Mouse (Mus musculus): ENCODE results near the gene 4930402H24Rik.
A peak's percentile ranks its signal among the peaks of the same experiment; 100 is the strongest.

4930402H24Rik gene

GRCm38 (mm10) chr2:130905751-130906583, at the start of gene 4930402H24Rik, which contains the start of gene Atrn:
Gene 4930402H24Rik, minus strand, starts transcription at chr2:130906406.
Gene Atrn, plus strand, starts transcription at chr2:130906495.
- DNase-seq (ENCODE audit: low read depth): peak; percentile 76

DNA sequence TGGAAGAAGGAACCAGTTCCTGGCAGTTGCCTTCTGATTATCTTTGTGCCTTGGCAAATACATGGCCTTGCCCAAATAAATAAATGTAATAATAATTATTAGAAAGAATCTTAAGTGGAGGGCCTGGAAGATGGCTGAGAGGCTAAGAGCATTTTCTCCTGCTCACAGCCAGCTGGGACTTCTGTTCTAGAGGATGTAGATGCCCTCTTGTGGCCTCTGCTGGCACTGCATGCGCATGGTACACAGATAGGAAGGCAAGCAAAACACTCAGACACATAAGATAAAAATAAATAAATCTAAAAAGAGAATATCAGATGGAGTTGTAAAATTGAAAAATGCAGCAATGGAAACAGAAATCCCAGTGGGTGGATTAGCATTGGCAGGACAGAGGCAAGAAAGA, 44.3 kb upstream of the 4930402H24Rik start:
- peak; percentile 68 for DNase-seq (ENCODE audit: low read depth)

DNA sequence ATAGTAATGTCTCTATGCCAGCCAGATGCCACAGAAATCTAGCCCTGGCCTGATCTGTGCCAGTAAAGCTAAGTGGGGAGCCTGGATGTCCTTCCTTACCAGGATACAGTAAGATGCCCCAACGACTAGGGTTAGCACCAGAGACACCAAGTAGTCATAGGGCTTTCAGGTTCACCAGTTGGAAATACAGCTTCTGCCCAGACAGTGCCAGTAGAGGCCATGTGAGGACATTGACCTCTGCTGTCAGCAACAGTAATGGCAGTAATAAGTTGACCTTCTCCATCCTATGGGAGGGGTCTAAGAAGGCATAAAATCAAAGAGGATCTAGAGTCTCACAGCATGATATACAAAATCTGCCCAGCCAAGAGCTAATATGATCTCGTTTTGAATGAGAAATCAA, 43.6 kb upstream of the 4930402H24Rik start:
- no peak for DNase-seq (ENCODE audit: low read depth)

- DNase-seq (ENCODE audit: low read depth): peak; percentile 18
Observed at GRCm38 (mm10) chr2:130932865-130933264, 26.7 kb upstream of the 4930402H24Rik start.

DNA sequence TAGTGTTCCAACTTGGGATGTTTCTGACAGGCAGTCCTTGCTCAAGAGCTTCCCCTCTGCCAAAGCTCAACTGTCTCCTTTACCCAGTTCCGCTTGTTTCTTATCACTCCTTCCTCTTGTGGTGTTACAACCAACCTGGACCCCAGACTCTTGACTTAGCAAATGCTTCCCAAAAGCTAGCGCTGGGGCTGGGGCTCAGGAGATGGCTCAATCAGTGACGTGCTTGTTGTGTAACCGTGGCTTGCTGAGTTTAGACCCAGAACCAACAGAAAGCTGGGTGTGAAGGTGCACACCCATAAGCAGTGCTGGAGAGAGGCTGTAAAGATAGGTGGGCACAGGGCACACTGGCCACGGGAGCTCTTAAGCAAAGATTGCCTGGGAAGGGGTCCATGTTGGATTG, 23.8 kb upstream of the 4930402H24Rik start:
- DNase-seq (ENCODE audit: low read depth): peak; percentile 43

- no peak for DNase-seq (ENCODE audit: low read depth)
Observed at GRCm38 (mm10) chr2:130928530-130928929, 22.3 kb upstream of the 4930402H24Rik start.

DNA sequence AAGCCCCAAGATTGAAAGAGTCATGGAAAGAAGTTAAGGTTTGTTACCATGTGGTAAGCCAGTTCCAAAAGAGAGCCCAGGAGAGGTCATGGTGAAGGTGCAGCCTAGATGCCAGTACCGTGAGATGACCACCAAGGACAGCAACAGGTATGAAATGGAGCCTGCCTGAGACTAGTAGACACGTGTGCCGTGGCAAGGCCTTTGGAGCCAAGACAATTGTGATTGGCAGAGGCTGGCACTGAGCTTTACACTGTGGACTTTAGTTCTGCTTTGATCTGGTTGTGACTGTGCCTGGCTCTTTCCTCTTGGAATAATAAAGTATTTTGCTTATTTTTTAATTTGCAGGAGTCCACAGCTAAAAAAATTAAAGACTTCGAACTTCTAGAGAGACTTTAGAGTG, 21.8 kb upstream of the 4930402H24Rik start:
- no peak for DNase-seq (ENCODE audit: low read depth)

DNA sequence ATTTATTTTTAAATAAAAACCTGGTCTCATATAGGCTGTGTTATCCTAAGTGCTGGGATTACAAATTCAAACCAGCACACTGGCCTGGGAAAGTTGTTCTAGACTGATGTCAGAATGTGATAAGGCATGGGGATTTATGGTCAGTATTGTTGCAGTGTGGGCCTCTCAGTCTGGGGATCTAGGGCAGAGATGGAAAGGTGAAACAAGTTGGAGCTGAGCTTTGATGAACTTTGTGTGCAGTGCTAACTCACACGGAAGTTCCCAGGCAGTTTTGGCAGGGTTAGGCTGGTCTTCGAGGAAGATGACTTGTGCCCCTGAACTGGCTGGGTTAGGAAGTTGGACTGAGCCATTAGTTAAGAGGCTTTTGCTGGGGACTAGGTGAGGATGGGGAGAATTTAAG, 18.7 kb upstream of the 4930402H24Rik start:
- no peak for DNase-seq (ENCODE audit: low read depth)

DNA sequence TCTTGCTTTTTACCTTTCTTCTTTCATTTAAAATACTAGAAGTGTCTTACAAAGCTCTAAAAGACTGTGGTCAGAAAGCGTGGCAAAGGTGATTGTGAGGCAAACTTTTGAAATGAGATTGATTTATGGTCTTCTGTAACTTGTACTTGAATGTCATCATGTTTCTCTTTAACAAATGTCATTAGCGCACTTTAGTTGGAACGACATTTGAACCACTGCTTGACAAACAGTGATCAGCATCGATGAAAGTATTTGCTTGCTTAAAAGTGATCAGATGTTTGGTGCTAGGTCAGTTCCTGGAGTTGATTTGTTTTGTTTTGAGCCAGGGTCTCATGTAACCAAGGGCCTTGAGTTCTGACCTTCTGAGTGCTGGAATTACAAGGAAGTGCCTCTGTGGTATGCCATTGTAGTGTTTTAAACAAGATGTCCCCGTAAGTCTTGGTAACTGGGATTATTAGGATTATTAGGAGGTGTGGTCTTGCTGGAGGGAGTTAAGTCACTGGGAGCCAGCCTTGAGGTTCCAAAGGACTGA, 12.9 kb upstream of the 4930402H24Rik start:
- DNase-seq (ENCODE audit: low read depth): no peak

DNA sequence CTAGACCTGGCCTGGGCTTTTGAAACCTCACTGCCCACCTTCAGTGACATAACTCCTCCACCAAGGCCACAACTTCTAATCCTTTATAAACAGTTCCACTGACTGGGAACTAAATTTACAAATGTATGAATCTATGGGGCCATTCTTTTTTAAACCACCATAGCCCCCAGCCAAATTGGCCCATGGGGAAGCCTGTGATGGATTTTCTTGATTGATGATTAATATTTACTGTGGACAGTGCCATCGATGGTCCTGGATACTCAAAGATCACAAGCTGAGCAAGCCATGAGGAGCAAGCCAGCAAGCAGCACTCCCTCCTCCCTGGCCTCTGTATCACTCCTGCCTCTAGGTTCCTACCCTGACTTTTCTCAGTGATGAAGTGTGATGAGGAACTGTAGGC, 11.5 kb upstream of the 4930402H24Rik start:
- DNase-seq (ENCODE audit: low read depth): no peak

DNA sequence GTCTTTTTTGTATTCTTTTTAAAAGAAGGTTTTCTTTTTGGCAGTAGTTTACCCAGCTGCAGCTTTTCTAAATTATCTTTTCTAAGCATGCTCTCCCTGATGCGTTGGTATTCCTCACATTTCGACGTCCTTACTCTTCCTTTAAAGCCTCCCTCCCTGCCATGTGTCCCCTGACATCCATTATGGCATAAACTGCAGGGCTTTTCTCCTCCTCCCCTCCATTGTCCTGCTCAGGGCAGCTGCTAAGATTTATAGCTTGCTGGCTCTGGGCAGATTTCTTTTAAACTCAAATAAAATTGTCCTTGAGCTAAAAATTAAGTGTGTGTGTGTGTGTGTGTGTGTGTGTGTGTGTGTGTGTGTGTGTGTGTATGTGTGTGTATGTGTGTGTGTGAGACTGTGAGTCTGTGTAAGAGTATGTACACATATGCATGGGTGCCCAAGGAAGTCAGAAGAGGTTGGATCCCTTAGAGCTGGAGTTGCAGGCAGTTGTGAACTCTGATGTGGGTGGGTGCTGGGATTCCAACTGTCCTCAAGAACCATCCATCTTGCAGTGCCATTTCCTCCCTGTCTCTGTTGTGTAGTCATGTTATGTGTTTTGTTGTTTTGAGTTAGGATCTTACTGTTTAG, 10.4 kb upstream of the 4930402H24Rik start:
- no peak for DNase-seq (ENCODE audit: low read depth)

DNA sequence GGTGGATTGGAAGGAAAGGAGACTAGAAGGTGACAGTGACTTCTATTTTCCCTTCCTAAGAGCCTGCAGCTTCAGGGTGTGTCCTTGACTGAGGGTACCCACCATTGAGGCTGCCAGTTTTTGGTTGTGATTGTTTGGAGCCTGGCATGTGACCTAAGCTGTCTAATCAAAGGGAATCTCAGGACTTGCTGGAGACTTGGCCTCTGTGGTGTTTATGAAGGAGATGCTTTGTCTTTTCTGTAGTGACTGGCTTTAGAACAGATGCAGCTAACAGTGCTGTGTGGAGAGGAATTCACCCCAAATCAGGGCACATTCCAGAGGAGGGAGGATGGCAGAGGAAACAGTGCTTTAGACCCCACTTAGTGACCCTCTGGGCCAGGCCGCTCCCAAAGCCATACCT, 8.7 kb upstream of the 4930402H24Rik start:
- DNase-seq (ENCODE audit: low read depth): no peak

DNA sequence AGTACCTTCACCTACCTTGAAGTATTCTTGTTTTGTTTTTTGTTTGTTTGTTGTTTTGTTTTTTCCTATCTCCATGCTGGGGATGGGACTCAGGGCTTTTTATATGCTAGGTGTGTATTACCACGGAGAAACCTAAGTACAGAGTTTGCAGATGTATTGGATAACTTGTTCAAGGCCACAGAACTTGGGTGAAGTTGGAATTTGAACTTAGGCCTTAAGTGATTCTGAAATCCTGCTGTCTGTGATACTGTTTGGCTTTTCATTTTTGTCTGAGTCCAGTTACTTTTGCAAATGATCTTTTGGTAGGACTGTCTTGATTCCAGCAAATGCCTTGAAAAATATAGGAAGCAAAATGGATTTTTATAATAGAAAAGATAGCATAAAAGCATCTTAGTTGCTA, 5.5 kb upstream of the 4930402H24Rik start:
- no peak for DNase-seq (ENCODE audit: low read depth)

DNA sequence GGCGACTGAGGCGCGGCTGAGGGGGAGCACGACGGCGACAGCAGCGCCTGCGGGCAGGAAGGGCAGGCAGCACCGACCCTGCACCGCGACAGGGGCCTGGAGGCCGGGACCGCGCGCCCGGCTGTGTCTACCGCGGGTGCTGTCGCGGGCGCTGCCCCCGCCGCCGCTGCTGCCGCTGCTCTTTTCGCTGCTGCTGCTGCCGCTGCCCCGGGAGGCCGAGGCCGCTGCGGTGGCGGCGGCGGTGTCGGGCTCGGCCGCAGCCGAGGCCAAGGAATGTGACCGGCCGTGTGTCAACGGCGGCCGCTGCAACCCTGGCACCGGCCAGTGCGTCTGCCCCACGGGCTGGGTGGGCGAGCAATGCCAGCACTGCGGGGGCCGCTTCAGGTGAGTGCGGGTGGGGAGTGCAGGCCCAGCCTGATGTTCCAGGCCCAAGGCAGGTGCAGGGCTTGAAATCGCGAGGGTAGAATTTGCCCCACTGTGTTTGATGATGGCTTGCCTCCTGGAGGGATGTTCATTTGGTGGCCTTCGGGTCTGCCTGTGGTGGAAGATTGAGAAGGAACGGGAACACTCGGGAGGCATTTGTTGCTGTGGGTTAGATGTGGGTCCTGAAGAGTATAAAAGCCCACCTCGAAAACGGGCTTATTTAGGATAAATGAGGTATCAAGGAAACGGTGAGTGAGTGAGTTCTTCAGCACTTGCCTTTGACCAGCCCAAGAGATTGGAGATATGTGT, 544 bp upstream of the 4930402H24Rik start:
- no peak for DNase-seq (ENCODE audit: low read depth)

- DNase-seq (ENCODE audit: low read depth): no peak
Observed at GRCm38 (mm10) chr2:130898783-130899182, 7.4 kb downstream of the 4930402H24Rik start.

DNA sequence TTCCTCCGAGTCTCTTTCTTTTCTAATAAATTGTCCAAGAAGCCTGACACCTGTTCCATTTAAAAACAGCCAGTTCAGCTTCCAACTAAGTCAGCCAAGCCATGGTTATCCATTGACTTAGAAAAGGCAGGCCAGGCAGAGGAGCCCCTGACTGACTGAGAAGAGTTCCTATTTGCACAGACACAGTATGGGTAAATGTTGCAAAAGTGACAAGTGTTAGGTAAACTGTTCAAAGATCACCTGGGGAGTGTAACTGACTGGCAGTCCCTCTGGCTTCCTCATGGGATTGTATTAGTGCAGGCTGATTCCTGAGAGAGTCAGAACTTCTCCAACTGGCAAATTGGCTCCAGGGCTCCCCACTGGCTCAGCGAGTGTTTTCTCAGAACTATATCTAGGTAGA, 8.3 kb downstream of the 4930402H24Rik start:
- no peak for DNase-seq (ENCODE audit: low read depth)

GRCm38 (mm10) chr2:130896944-130897343, 9.3 kb downstream of the 4930402H24Rik start:
- DNase-seq (ENCODE audit: low read depth): no peak

DNA sequence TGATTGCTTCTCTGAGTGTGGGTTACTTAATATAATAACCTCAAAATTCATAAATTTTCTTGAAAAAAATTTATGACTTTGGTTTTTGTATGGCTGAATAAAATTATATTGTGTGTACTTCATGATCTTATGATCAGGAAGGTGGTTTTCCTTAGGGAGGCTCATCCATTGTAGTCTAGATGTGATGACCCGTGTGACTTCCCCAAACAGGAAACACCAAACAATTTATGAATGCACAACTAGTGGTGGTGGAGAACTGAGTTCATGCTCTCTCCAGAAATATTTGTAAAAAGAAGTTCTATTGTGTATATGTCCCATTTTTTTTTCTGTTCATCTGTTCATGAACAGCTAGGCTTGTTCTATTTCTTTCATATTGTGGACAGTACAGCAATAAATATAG, 18.8 kb downstream of the 4930402H24Rik start:
- DNase-seq (ENCODE audit: low read depth): no peak

- no peak for DNase-seq (ENCODE audit: low read depth)
Observed at GRCm38 (mm10) chr2:130886983-130887382, 19.2 kb downstream of the 4930402H24Rik start.

GRCm38 (mm10) chr2:130877376-130877775, 28.8 kb downstream of the 4930402H24Rik start:
- DNase-seq (ENCODE audit: low read depth): no peak

GRCm38 (mm10) chr2:130870916-130871315, 35.3 kb downstream of the 4930402H24Rik start:
- no peak for DNase-seq (ENCODE audit: low read depth)

DNA sequence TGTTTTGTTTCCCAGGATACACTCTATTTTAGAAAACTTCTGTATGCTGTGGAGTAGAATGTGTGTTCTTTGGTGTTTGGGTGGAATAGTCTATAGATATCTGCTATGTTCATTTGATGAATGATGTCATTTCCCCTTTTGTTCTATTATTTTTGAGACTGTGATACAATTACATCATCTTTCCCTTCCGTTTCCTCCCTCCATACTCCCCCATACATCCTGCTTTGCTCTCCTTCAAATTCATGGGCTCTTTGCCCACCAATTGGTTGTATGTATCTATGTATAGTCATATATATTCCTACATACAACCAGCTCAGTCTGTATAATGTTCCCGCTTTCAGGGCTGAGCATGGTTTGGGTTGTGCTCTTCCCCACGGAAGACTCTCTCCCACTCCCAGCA, 44.1 kb downstream of the 4930402H24Rik start:
- no peak for DNase-seq (ENCODE audit: low read depth)

GRCm38 (mm10) chr2:130852964-130853363, 53.2 kb downstream of the 4930402H24Rik start:
- DNase-seq (ENCODE audit: low read depth): no peak
